Mouse (Mus musculus): ENCODE measurements at regions not wholly inside any gene's neighbourhood (a gene's known extent, or its start where the extent isn't known, plus 50 kb on each side); places are given as distances from the start of the nearest gene placed in this dataset.
"Not testable (repeated sequence)": the region's sequence is repeated elsewhere in the genome, so short reads cannot be mapped to it uniquely, and the experiment has no call there.

GRCm38 (mm10) chr14:33691690-33692089 is 102.7 kb downstream of the Ptpn20 start:
- no peak for DNase-seq (ENCODE audit: low spot score in 2 of 2)

GRCm38 (mm10) chr14:33694224-33694623 is 105.2 kb downstream of the Ptpn20 start:
- no peak for DNase-seq (ENCODE audit: low spot score in 2 of 2)

- peak; percentile 79 to 84 for DNase-seq (ENCODE audit: low spot score in 2 of 2)
These were observed 106.5 kb downstream of the Ptpn20 start for GRCm38 (mm10) chr14:33695362-33695982.

GRCm38 (mm10) chr14:33696817-33697216 is 107.8 kb downstream of the Ptpn20 start:
- DNase-seq (ENCODE audit: low spot score in 2 of 2) = no peak

GRCm38 (mm10) chr14:33699777-33700438 is 110.9 kb downstream of the Ptpn20 start:
- DNase-seq (ENCODE audit: low spot score in 2 of 2) = no peak

- no peak for DNase-seq (ENCODE audit: low spot score in 2 of 2)
These were observed 118.8 kb downstream of the Ptpn20 start for GRCm38 (mm10) chr14:33707661-33708297.

- DNase-seq (ENCODE audit: low spot score in 2 of 2) = no peak
These were observed 119.3 kb downstream of the Ptpn20 start for GRCm38 (mm10) chr14:33708298-33708665.

- DNase-seq (ENCODE audit: low spot score in 2 of 2) = no peak
These were observed 123.5 kb downstream of the Ptpn20 start for GRCm38 (mm10) chr14:33712458-33712857.

- no peak for DNase-seq (ENCODE audit: low spot score in 2 of 2)
These were observed 130.6 kb downstream of the Ptpn20 start for GRCm38 (mm10) chr14:33719651-33720050.

- not testable (repeated sequence) for DNase-seq (ENCODE audit: low spot score in 2 of 2)
These were observed 133.6 kb downstream of the Ptpn20 start for GRCm38 (mm10) chr14:33722379-33723145.

GRCm38 (mm10) chr14:33726500-33726899 is 137.5 kb downstream of the Ptpn20 start:
- no peak for DNase-seq (ENCODE audit: low spot score in 2 of 2)

GRCm38 (mm10) chr14:33729115-33729884 is 140.3 kb downstream of the Ptpn20 start:
- DNase-seq (ENCODE audit: low spot score in 2 of 2) = peak; percentile 7 to 8

- DNase-seq (ENCODE audit: low spot score in 2 of 2) = no peak
These were observed 143.7 kb downstream of the Ptpn20 start for GRCm38 (mm10) chr14:33732698-33733097.

- peak; percentile 3 to 34 for DNase-seq (ENCODE audit: low spot score in 2 of 2)
These were observed 145.5 kb downstream of the Ptpn20 start for GRCm38 (mm10) chr14:33734446-33735043.

GRCm38 (mm10) chr14:33735653-33736052 is 146.6 kb downstream of the Ptpn20 start:
- DNase-seq (ENCODE audit: low spot score in 2 of 2) = no peak

GRCm38 (mm10) chr14:33746181-33746580 is 157.2 kb downstream of the Ptpn20 start:
- DNase-seq (ENCODE audit: low spot score in 2 of 2) = no peak

GRCm38 (mm10) chr14:33759656-33760055 is 163.7 kb upstream of the Gdf10 start:
- no peak for DNase-seq (ENCODE audit: low spot score in 2 of 2)

GRCm38 (mm10) chr14:33763641-33764046 is 159.7 kb upstream of the Gdf10 start:
- DNase-seq (ENCODE audit: low spot score in 2 of 2) = no peak

- no peak for DNase-seq (ENCODE audit: low spot score in 2 of 2)
These were observed 157.6 kb upstream of the Gdf10 start for GRCm38 (mm10) chr14:33765767-33766166.

GRCm38 (mm10) chr14:33772374-33772773 is 151.0 kb upstream of the Gdf10 start:
- DNase-seq (ENCODE audit: low spot score in 2 of 2) = no peak

- DNase-seq (ENCODE audit: low spot score in 2 of 2) = no peak
These were observed 133.8 kb upstream of the Gdf10 start for GRCm38 (mm10) chr14:33789556-33789955.
